ENCODE assay signal across 8 mouse cellular contexts in genomic region chr17:45684667-45685131, GRCm38 (mm10). TPM values are rescaled to one million over a fixed set of nuclear protein-coding genes. Genes with fewer than 3 reads are reported as not detected.
DNase-seq lines count a peak whose midpoint lies in the region; ATAC-seq and TF ChIP-seq lines count a peak whose summit lies in the region.

No protein-coding gene starts in this region.

- H3K4me1 ChIP-seq in lung, adult 2 months (ENCODE audit: control insufficient read depth, insufficient read depth, low read length): peaks cover 18% of the 10 kb centered on the region
- peaks cover 29% of the 10 kb centered on the region for H3K4me1 ChIP-seq in embryonic facial prominence, embryonic 12.5 days
- H3K4me1 ChIP-seq in hindbrain, embryonic 15.5 days (replicated peaks): peaks cover 40% of the 10 kb centered on the region
- H3K4me1 ChIP-seq in midbrain, embryonic 16.5 days (ENCODE audit: control insufficient read depth, insufficient read depth, low read length): peaks cover 36% of the 10 kb centered on the region

- H3K27ac ChIP-seq in embryonic facial prominence, embryonic 12.5 days: peak overlapping the region; percentile 77; the same call in 1 of the 2 replicates
- peak overlapping the region; percentile 93 for H3K27ac ChIP-seq in hindbrain, embryonic 15.5 days (replicated peaks)
- H3K27ac ChIP-seq in midbrain, embryonic 16.5 days (ENCODE audit: low read length): peak overlapping the region; percentile 94

- no peaks in the 10 kb centered on the region for H3K27me3 ChIP-seq in embryonic facial prominence, embryonic 12.5 days
- H3K27me3 ChIP-seq in hindbrain, embryonic 15.5 days: no peaks in the 10 kb centered on the region
- H3K27me3 ChIP-seq in midbrain, embryonic 16.5 days (ENCODE audit: control insufficient read depth, insufficient read depth, low read depth, low read length): no peaks in the 10 kb centered on the region

- no peaks in the 10 kb centered on the region for H3K36me3 ChIP-seq in embryonic facial prominence, embryonic 12.5 days
- no peaks in the 10 kb centered on the region for H3K36me3 ChIP-seq in hindbrain, embryonic 15.5 days
- H3K36me3 ChIP-seq in midbrain, embryonic 16.5 days (ENCODE audit: control insufficient read depth, insufficient read depth, low read length): no peaks in the 10 kb centered on the region

- H3K9me3 ChIP-seq in embryonic facial prominence, embryonic 12.5 days: no peaks in the 10 kb centered on the region
- H3K9me3 ChIP-seq in hindbrain, embryonic 15.5 days: no peaks in the 10 kb centered on the region
- H3K9me3 ChIP-seq in midbrain, embryonic 16.5 days (replicated peaks; ENCODE audit: control insufficient read depth, low read length, poor library complexity, severe bottlenecking): no peaks in the 10 kb centered on the region

- peak overlapping the region; percentile 74 for H3K4me2 ChIP-seq in embryonic facial prominence, embryonic 12.5 days (replicated peaks)
- H3K4me2 ChIP-seq in hindbrain, embryonic 15.5 days: peak overlapping the region; percentile 77
- H3K4me2 ChIP-seq in midbrain, embryonic 16.5 days (ENCODE audit: low read length): peak overlapping the region; percentile 84

- TF ChIP-seq CTCF in lung, adult 2 months (IDR thresholded peaks at IDR 0.05; ENCODE audit: insufficient read depth, low read length): no peak

- H3K4me3 ChIP-seq in lung, adult 2 months (replicated peaks; ENCODE audit: extremely low read depth, low read depth, low read length): peak overlapping the region; percentile 74
- H3K4me3 ChIP-seq in embryonic facial prominence, embryonic 12.5 days: peak overlapping the region; percentile 89
- H3K4me3 ChIP-seq in hindbrain, embryonic 15.5 days: peak overlapping the region; percentile 84
- H3K4me3 ChIP-seq in midbrain, embryonic 16.5 days (ENCODE audit: low read depth, low read length): peak overlapping the region; percentile 68

- WGBS in lung, adult 2 months: 40% methylated on average over 14 of the region's 14 CpGs
- WGBS in embryonic facial prominence, embryonic 12.5 days: 29% methylated on average over 14 of the region's 14 CpGs
- WGBS in hindbrain, embryonic 15.5 days: 23% methylated on average over 14 of the region's 14 CpGs
- WGBS in midbrain, embryonic 16.5 days: 21% methylated on average over 14 of the region's 14 CpGs

- TF ChIP-seq POLR2A in lung, adult 2 months (IDR thresholded peaks at IDR 0.05; ENCODE audit: borderline replicate concordance, extremely low read depth, low read depth, low read length): no peak

- peak overlapping the region; percentile 89 for H3K9ac ChIP-seq in embryonic facial prominence, embryonic 12.5 days
- peak overlapping the region; percentile 88 for H3K9ac ChIP-seq in hindbrain, embryonic 15.5 days
- H3K9ac ChIP-seq in midbrain, embryonic 16.5 days (ENCODE audit: low read depth, low read length): peak overlapping the region; percentile 98

- no peak for ATAC-seq in embryonic facial prominence, embryonic 12.5 days (ENCODE audit: insufficient number of reproducible peaks, insufficient read depth, low FRiP score, low TSS enrichment)
- peak; percentile 24 for ATAC-seq in hindbrain, embryonic 15.5 days (ENCODE audit: low FRiP score, low read depth)
- ATAC-seq in midbrain, embryonic 16.5 days: peak; percentile 30; the same call in 1 of the 2 replicates

- DNase-seq in lung, adult 2 months: no peak
- no peak for DNase-seq in lung, postnatal 10 days
- DNase-seq in B cell, adult 2 months: no peak
- DNase-seq in adrenal gland, postnatal 4 days (ENCODE audit: low spot score in 2 of 2): no peak
- DNase-seq in thymus, postnatal 25 days: no peak

RNA-seq across cellular contexts. Expression of gene Mrpl14, which starts 1.4 kb away (rescaled TPM):
- 131 and 171 TPM in 2 replicates for polyA plus RNA-seq in lung, adult 2 months (2012; rRNA removed)
- 137 and 153 TPM in 2 replicates for polyA plus RNA-seq in embryonic facial prominence, embryonic 12.5 days (2016; fragmentation: Nextera tagmentation; extraction: Ambion mirVana)
- polyA plus RNA-seq in hindbrain, embryonic 15.5 days (2015; fragmentation: Nextera tagmentation; extraction: Ambion mirVana): 120 and 129 TPM in 2 replicates
- 115 and 118 TPM in 2 replicates for polyA plus RNA-seq in midbrain, embryonic 16.5 days (2015; fragmentation: Nextera tagmentation; extraction: Ambion mirVana)
- 100 to 1,000 TPM in 1 of 2 experiments, 10 to 100 TPM in 1; 95.6 to 103 TPM for total RNA-seq in adrenal gland, postnatal 4 days (2021)

RNA-seq across cellular contexts. Expression of gene Tmem63b, which starts 2.0 kb away (rescaled TPM):
- polyA plus RNA-seq in lung, adult 2 months (2012; rRNA removed): 163 and 173 TPM in 2 replicates
- 43.1 and 45.4 TPM in 2 replicates for polyA plus RNA-seq in embryonic facial prominence, embryonic 12.5 days (2016; fragmentation: Nextera tagmentation; extraction: Ambion mirVana)
- polyA plus RNA-seq in hindbrain, embryonic 15.5 days (2015; fragmentation: Nextera tagmentation; extraction: Ambion mirVana): 149 and 155 TPM in 2 replicates
- 150 and 155 TPM in 2 replicates for polyA plus RNA-seq in midbrain, embryonic 16.5 days (2015; fragmentation: Nextera tagmentation; extraction: Ambion mirVana)
- total RNA-seq in adrenal gland, postnatal 4 days (2021): 10 to 100 TPM; 49.5 to 57.6 TPM

RNA-seq across cellular contexts. Expression of gene Capn11, which starts 25.6 kb away (rescaled TPM):
- polyA plus RNA-seq in lung, adult 2 months (2012; rRNA removed): not detected in 2 replicates
- 0.75 and 0.91 TPM in 2 replicates for polyA plus RNA-seq in embryonic facial prominence, embryonic 12.5 days (2016; fragmentation: Nextera tagmentation; extraction: Ambion mirVana)
- 0.58 and 1.00 TPM in 2 replicates for polyA plus RNA-seq in hindbrain, embryonic 15.5 days (2015; fragmentation: Nextera tagmentation; extraction: Ambion mirVana)
- 0.46 and 0.89 TPM in 2 replicates for polyA plus RNA-seq in midbrain, embryonic 16.5 days (2015; fragmentation: Nextera tagmentation; extraction: Ambion mirVana)
- total RNA-seq in adrenal gland, postnatal 4 days (2021): 1 to 10 TPM in 1 of 2 experiments, not detected in 1; 2.2 TPM

RNA-seq across cellular contexts. Expression of gene 1600014C23Rik, which starts 48.9 kb away (rescaled TPM):
- not detected in 2 replicates for polyA plus RNA-seq in lung, adult 2 months (2012; rRNA removed)
- polyA plus RNA-seq in embryonic facial prominence, embryonic 12.5 days (2016; fragmentation: Nextera tagmentation; extraction: Ambion mirVana): 0.47 TPM in 1 of 2 replicates, not detected in the other
- polyA plus RNA-seq in hindbrain, embryonic 15.5 days (2015; fragmentation: Nextera tagmentation; extraction: Ambion mirVana): 0.43 TPM in 1 of 2 replicates, not detected in the other
- polyA plus RNA-seq in midbrain, embryonic 16.5 days (2015; fragmentation: Nextera tagmentation; extraction: Ambion mirVana): 0.46 TPM in 1 of 2 replicates, not detected in the other
- total RNA-seq in adrenal gland, postnatal 4 days (2021): not detected
